Mouse (Mus musculus) midbrain, postnatal 0 days (tissue): ENCODE results near the gene Osbpl3. TPM values are rescaled to one million over a fixed set of nuclear protein-coding genes. Genes with fewer than 3 reads are reported as not detected.

Source experiments
- ATAC-seq: fragments of 200-750 bp; cut with Nextera tagmentation; 2 replicates; pipeline ENCODE4 v1.8.0; 2017; ENCODE audit warnings: moderate number of reproducible peaks, mild to moderate bottlenecking, moderate TSS enrichment, moderate library complexity; ENCODE audit not compliant: low FRiP score
- DNase-seq: peaks from one replicate; pipeline ENCODE4 v3.0.0-alpha.2; 2015; ENCODE audit warnings: low spot score
- H3K27ac ChIP-seq: fragments of 300-500 bp; sonication (generic); 2 replicates; pipeline ENCODE4 v1.5.1; 2014; ENCODE audit warnings: low read depth, mild to moderate bottlenecking, low read length, mixed read lengths
- H3K27me3 ChIP-seq: fragments of 300-500 bp; sonication (generic); 2 replicates; pipeline ENCODE4 v1.6.1; 2014; ENCODE audit warnings: low read length, control low read depth, mixed read lengths; ENCODE audit not compliant: insufficient read depth
- H3K36me3 ChIP-seq: fragments of 300-500 bp; sonication (generic); 2 replicates; pipeline ENCODE4 v1.6.1; 2014; ENCODE audit warnings: low read length, control low read depth, mixed read lengths; ENCODE audit not compliant: insufficient read depth
- H3K4me1 ChIP-seq: fragments of 300-500 bp; sonication (generic); 2 replicates; pipeline ENCODE4 v1.6.1; 2014; ENCODE audit warnings: mild to moderate bottlenecking, control low read depth, antibody characterized with exemption, low read length, mixed read lengths; ENCODE audit not compliant: insufficient read depth
- H3K4me2 ChIP-seq: fragments of 300-500 bp; sonication (generic); 2 replicates; pipeline ENCODE4 v1.6.1; 2014; ENCODE audit warnings: low read depth, mild to moderate bottlenecking, low read length, mixed read lengths; ENCODE audit not compliant: poor library complexity, severe bottlenecking
- H3K4me3 ChIP-seq: fragments of 300-500 bp; sonication (generic); 2 replicates; pipeline ENCODE4 v1.5.1; 2014; ENCODE audit warnings: low read depth, mild to moderate bottlenecking, low read length, moderate library complexity
- H3K9ac ChIP-seq: fragments of 300-500 bp; sonication (generic); replicated peaks from 2 replicates; pipeline ENCODE4 v1.6.1; 2014; ENCODE audit warnings: mild to moderate bottlenecking, low read length, moderate library complexity, mixed read lengths; ENCODE audit not compliant: poor library complexity, severe bottlenecking
- H3K9me3 ChIP-seq: fragments of 300-500 bp; sonication (generic); 2 replicates; pipeline ENCODE4 v1.6.1; 2016; ENCODE audit warnings: low read length, control low read depth
- CTCF ChIP-seq: IDR thresholded peaks from 2 replicates; pipeline ENCODE4 v1.5.1; 2016; ENCODE audit warnings: antibody characterized with exemption, mild to moderate bottlenecking
- WGBS: fragments of 180-500 bp; shearing (Covaris S2); extraction: QIAGEN DNeasy Blood & Tissue Kit; methylation state at CpG from one replicate; pipeline ENCODE4 v1.1.7; 2014; 5-methylcytosine and 5-hydroxymethylcytosine counted together
- polyA plus RNA-seq: library from polyadenylated mRNA; unstranded; fragments of >200 nt; fragmentation: Nextera tagmentation; extraction: Ambion mirVana; gene quantifications from 2 replicates; pipeline ENCODE4 v1.2.1, GENCODE M21; 2015
- total RNA-seq: library from RNA; depleted of rRNA; stranded (reverse); fragments of >200 nt; gene quantifications from 2 replicates; pipeline ENCODE4 v1.2.3, GENCODE M21; 2014

Gene Osbpl3
- total and polyA plus RNA-seq, 2 experiments from 2014 or later = 5.5 to 9.5 TPM

DNA sequence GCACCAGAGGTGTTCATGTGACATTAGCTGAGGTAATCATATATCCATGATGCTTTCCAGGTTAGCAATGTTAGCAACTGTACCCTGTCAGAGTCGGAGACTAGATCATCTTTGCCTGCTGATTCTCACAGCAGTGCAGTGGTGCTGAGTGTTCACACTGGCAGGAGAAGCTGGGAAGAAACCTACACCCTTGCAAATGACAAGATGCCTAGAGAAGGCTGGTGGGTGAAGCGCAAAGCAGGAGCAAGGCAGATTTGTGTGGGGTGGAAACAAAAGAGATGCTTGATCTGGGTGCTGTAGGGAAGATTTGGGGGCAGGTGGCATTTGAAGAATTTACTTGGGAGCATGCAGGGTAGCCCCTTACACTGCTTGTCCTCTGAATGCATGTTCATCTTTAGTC is 34.5 kb upstream of the Osbpl3 start:
- Histone ChIP-seq H3K4me2 (no peak overlapping the region), H3K27me3 (no peaks in the 10 kb centered on the region), H3K36me3 (no peaks in the 10 kb centered on the region), H3K4me1 (no peaks in the 10 kb centered on the region), H3K9ac (no peak overlapping the region), H3K4me3 (no peak overlapping the region), H3K27ac (no peak overlapping the region), H3K9me3 (no peaks in the 10 kb centered on the region)
- 87% methylated on average over 2 of the region's 2 CpGs for WGBS
- TF ChIP-seq CTCF = no peak
- no peak for ATAC-seq
- DNase-seq = no peak

DNA sequence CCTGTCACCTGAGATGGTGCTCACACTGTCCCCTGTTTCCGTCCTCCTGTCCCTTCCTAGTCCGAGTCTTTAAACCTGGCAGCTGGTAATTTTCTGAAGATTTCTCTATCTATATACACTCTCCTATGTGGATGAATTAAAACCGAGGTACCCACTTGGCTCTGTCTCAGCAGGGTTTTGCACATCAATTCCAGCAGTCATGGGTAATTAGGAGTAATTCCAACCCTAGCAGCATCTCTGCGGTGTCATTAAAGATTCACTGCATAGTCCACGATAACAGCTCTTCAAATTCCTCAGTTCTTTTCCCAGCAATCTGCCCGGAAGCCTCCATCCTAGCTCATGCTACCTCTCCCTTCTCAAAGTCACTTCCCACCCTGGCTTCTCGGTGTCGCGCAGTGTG is 33.4 kb upstream of the Osbpl3 start:
- no peak overlapping the region for H3K9ac ChIP-seq
- no peaks in the 10 kb centered on the region for H3K9me3 ChIP-seq
- H3K36me3 ChIP-seq = no peaks in the 10 kb centered on the region
- H3K27me3 ChIP-seq = no peaks in the 10 kb centered on the region
- ATAC-seq (no peak), DNase-seq (peak; percentile 36)
- H3K27ac ChIP-seq = no peak overlapping the region
- no peak overlapping the region for H3K4me2 ChIP-seq
- H3K4me3 ChIP-seq = no peak overlapping the region
- 31% methylated on average over 9 of the region's 9 CpGs for WGBS
- no peak for TF ChIP-seq CTCF
- no peaks in the 10 kb centered on the region for H3K4me1 ChIP-seq

DNA sequence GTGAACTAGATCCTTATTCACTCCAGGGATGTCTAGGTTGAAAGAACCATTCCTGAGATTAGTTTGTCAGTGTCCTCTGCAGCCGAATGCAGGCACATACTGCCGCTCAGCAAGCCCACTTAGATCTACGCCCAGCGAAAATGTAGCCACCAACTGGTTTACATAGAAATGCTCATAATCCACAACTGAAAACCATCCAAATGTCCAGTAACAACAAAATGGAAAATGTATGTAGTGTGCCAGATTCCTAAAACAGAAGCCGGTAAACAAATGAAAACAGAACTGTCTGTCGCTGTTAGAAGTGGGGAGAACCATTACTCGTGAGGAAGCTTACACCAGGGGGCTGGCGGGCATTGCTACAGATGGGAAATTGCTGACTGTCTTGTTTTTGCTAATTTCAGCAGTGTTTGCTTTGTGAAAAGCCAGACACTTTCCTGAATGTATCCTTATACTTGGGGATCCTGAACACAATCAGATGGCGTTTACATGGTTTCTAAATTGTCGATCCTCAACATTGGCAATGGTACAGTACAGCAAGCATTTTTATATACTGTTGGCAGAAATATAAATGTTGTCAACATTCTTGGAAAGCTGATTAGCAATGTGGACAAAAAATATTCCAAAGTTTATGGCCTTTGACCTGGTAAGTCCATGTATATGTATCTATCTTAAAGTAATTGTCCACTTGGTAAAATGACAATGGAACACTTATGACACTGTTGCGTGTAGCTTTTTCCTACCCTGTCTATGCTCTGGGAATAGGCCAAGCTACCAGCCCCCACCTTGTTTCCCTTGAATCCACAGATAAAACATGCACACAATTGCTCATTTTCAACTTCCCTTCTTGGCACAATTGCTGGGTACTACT is 30.3 kb upstream of the Osbpl3 start:
- H3K4me3 ChIP-seq = no peak overlapping the region
- no peaks in the 10 kb centered on the region for H3K27me3 ChIP-seq
- no peaks in the 10 kb centered on the region for H3K9me3 ChIP-seq
- ATAC-seq = no peak
- H3K27ac ChIP-seq = no peak overlapping the region
- H3K4me1 ChIP-seq = no peaks in the 10 kb centered on the region
- no peak for DNase-seq
- H3K9ac ChIP-seq = no peak overlapping the region
- no peaks in the 10 kb centered on the region for H3K36me3 ChIP-seq
- TF ChIP-seq CTCF = no peak
- no peak overlapping the region for H3K4me2 ChIP-seq
- WGBS = 87% methylated on average over 11 of the region's 11 CpGs

DNA sequence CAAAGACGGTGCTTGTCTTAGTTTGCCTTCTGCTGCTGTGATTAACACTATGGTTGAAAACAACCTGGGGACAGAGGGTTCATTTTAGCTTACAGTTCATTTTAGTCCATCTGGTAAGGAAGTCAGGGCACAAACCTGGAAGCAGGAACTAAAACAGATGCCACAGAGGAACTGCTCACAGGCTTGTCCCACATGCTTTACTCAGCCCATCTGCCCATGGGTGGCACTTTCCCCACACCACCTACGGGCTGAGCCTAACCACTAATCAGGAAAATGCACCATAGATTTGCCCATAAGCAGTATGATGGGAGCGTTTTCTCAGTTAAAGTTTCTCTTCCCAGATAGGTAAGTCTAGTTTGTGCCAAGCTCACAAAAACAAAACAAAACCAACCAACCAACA is 27.4 kb upstream of the Osbpl3 start:
- Histone ChIP-seq H3K27ac (no peak overlapping the region), H3K4me3 (no peak overlapping the region), H3K9ac (no peak overlapping the region), H3K4me2 (no peak overlapping the region), H3K9me3 (no peaks in the 10 kb centered on the region), H3K27me3 (no peaks in the 10 kb centered on the region), H3K4me1 (no peaks in the 10 kb centered on the region), H3K36me3 (no peaks in the 10 kb centered on the region)
- WGBS = 93% methylated on average over 3 of the region's 3 CpGs
- ATAC-seq (no peak), DNase-seq (no peak)
- no peak for TF ChIP-seq CTCF

DNA sequence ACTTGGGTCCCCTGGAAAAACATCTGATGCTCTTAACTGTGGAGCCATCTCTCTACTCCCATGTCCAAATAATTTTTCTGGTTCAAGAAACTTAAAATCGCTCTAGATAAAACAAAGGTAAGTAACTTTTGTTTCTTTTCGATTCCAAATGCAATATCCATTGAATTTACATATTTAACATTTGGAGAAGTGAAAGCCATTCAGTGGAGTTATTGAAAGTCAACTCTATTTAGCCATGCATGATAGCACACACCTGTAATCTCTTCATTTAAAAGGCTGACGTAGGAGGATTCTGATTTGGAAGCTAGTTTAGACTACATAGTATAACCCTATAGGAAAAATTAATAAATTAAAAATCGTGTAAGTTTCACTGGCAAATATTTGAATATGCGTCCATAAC is 25.5 kb upstream of the Osbpl3 start:
- ATAC-seq (no peak), DNase-seq (no peak)
- no peak overlapping the region for H3K4me2 ChIP-seq
- H3K4me3 ChIP-seq = no peak overlapping the region
- H3K4me1 ChIP-seq = no peaks in the 10 kb centered on the region
- no peak overlapping the region for H3K9ac ChIP-seq
- WGBS = 87% methylated on average over 5 of the region's 5 CpGs
- no peaks in the 10 kb centered on the region for H3K9me3 ChIP-seq
- no peak overlapping the region for H3K27ac ChIP-seq
- no peaks in the 10 kb centered on the region for H3K27me3 ChIP-seq
- no peaks in the 10 kb centered on the region for H3K36me3 ChIP-seq
- TF ChIP-seq CTCF = no peak

DNA sequence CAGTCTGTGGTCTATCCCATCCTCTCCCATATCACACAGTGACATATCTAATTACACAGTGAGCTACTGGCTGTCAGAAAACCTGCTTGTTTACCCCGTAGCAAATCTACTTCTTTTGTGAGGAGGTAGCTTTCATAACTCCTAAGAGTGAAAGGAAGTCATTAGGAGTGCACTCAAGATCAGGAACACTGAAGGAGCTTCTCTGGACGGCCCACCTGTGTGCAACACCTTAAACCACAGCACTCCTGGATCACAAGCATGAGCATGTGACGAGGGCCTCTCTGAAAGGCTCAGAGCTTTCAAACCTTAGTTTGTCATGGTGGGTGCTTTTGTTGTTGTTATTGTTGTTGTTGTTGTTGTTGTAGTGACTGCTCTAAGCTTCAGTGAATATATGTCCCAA is 10.4 kb upstream of the Osbpl3 start:
- 90% methylated on average over 3 of the region's 3 CpGs for WGBS
- no peak overlapping the region for H3K27ac ChIP-seq
- no peaks in the 10 kb centered on the region for H3K27me3 ChIP-seq
- H3K9ac ChIP-seq = no peak overlapping the region
- no peak for TF ChIP-seq CTCF
- ATAC-seq = no peak
- H3K36me3 ChIP-seq = no peaks in the 10 kb centered on the region
- no peak overlapping the region for H3K4me2 ChIP-seq
- H3K9me3 ChIP-seq = no peaks in the 10 kb centered on the region
- DNase-seq = no peak
- no peaks in the 10 kb centered on the region for H3K4me1 ChIP-seq
- H3K4me3 ChIP-seq = no peak overlapping the region
